Mouse (Mus musculus) splenic B cell, adult 2 months (primary cell): ENCODE measurements around the gene Pten.
"Not testable (repeated sequence)": the region's sequence is repeated elsewhere in the genome, so short reads cannot be mapped to it uniquely, and the experiment has no call there.

Experiments used
- DNase-seq: peaks from one replicate; pipeline ENCODE4 v3.0.0-alpha.2; 2011; ENCODE audit warnings: low read depth, low spot score
- H3K27me3 ChIP-seq: 2 replicates; pipeline ENCODE4 v1.6.1; 2012; ENCODE audit warnings: mild to moderate bottlenecking, low read length, moderate library complexity, mixed read lengths; ENCODE audit not compliant: control insufficient read depth, poor library complexity, insufficient read depth, severe bottlenecking
- H3K36me3 ChIP-seq: 2 replicates; pipeline ENCODE4 v1.6.1; 2012; ENCODE audit warnings: mild to moderate bottlenecking, low read length, moderate library complexity, mixed read lengths; ENCODE audit not compliant: control insufficient read depth, poor library complexity, insufficient read depth, severe bottlenecking

Pten gene

GRCm38 (mm10) chr19:32809117-32809516 lies 51.8 kb downstream of the Pten start:
- DNase-seq = no peak
- Histone ChIP-seq H3K27me3 (no peaks in the 10 kb centered on the region), H3K36me3 (peaks cover 6% of the 10 kb centered on the region)

GRCm38 (mm10) chr19:32818759-32819158 lies 61.5 kb downstream of the Pten start:
- peak; percentile 52 for DNase-seq
- no peaks in the 10 kb centered on the region for H3K27me3 ChIP-seq
- peaks cover 6% of the 10 kb centered on the region; the same call in 1 of the 2 replicates for H3K36me3 ChIP-seq

- H3K36me3 ChIP-seq, H3K27me3 ChIP-seq, DNase-seq: not testable (repeated sequence)
These were observed 65.7 kb downstream of the Pten start for GRCm38 (mm10) chr19:32822959-32823358.

DNA sequence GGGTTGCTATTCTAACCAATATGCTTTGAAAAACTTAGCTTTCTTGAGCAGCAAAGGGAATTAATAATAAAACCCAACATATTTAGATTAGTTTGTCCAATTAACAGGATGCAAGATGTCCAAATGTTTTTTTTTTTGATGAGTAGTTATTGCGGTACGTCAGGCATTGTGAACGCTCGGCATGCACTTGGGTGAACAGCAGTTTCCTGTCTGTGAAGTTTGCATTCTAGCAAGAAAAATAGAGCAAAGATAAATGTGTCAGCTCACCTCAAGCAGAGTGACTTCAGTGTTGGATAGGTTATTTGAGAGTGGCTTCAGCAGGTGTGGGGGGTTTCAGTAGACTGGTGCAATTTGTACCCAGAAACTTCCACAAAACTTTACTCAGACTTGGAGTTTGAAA lies 69.3 kb downstream of the Pten start:
- Histone ChIP-seq H3K36me3 (peaks cover 3% of the 10 kb centered on the region; the same call in 1 of the 2 replicates), H3K27me3 (no peaks in the 10 kb centered on the region)
- DNase-seq = peak; percentile 29

- Histone ChIP-seq H3K27me3 (no peaks in the 10 kb centered on the region), H3K36me3 (no peaks in the 10 kb centered on the region)
- DNase-seq = no peak
These were observed 72.6 kb downstream of the Pten start for GRCm38 (mm10) chr19:32829871-32830270.

DNA sequence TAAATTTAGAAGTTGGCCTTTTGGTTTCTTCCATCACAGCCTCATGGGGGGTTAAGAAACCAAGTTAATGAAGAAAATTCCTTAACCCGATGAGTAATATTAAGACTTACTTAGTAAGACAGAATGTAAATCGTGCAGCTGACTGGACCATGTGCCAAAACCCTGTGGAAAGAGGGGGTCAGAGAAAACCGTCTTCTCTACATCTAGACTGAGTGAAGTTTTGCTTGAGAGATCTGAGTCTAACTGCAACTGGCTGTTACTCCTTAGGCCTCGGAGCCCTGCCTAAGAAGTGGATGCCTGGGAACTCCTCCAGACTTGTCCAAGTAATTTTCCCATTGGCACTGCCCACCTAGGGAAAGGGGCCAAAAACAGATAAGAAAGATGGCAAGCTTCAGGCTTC lies 74.0 kb downstream of the Pten start:
- no peaks in the 10 kb centered on the region for H3K27me3 ChIP-seq
- DNase-seq = no peak
- no peaks in the 10 kb centered on the region for H3K36me3 ChIP-seq

- Histone ChIP-seq H3K36me3 (no peaks in the 10 kb centered on the region), H3K27me3 (no peaks in the 10 kb centered on the region)
- DNase-seq = no peak
These were observed 83.2 kb downstream of the Pten start for GRCm38 (mm10) chr19:32840491-32840890.

GRCm38 (mm10) chr19:32844486-32844885 lies 87.2 kb downstream of the Pten start:
- DNase-seq = no peak
- no peaks in the 10 kb centered on the region for H3K36me3 ChIP-seq
- H3K27me3 ChIP-seq = no peaks in the 10 kb centered on the region

- H3K27me3 ChIP-seq = no peaks in the 10 kb centered on the region
- no peaks in the 10 kb centered on the region for H3K36me3 ChIP-seq
- DNase-seq = no peak
These were observed 90.7 kb downstream of the Pten start for GRCm38 (mm10) chr19:32848041-32848440.

- H3K27me3 ChIP-seq = no peaks in the 10 kb centered on the region; the same call in 1 of the 2 replicates
- no peak for DNase-seq
- H3K36me3 ChIP-seq = no peaks in the 10 kb centered on the region
These were observed 95.0 kb downstream of the Pten start for GRCm38 (mm10) chr19:32852306-32852705.

- Histone ChIP-seq H3K27me3 (no peaks in the 10 kb centered on the region), H3K36me3 (no peaks in the 10 kb centered on the region)
- no peak for DNase-seq
These were observed 104.6 kb downstream of the Pten start for GRCm38 (mm10) chr19:32861675-32862575.

DNA sequence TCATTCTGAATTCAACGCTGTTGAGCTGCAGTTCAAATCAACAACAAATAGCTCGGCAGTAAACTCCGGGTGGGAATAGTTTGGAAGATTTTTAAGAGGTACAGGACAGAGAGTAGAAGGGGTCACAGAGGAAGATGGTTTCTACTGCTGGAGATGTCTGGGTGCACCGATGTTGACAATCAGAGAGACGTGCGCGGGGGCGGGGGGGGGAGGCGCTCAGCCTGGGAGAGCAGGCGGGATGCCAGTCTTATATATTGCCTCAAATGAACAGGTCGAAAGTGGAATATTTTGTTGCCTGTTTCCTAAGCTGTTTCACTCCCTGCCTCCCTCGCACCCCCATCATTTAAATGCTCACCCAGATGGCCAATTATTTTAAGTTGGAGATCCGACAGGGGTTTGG lies 109.5 kb downstream of the Pten start:
- no peak for DNase-seq
- H3K36me3 ChIP-seq = no peaks in the 10 kb centered on the region

GRCm38 (mm10) chr19:32867181-32867897 lies 110.0 kb downstream of the Pten start:
- H3K27me3 ChIP-seq = no peaks in the 10 kb centered on the region
- H3K36me3 ChIP-seq = no peaks in the 10 kb centered on the region
- DNase-seq = no peak

More for the DNA sequence above, 109.5 kb downstream of the Pten start:
- H3K27me3 ChIP-seq = no peaks in the 10 kb centered on the region

DNA sequence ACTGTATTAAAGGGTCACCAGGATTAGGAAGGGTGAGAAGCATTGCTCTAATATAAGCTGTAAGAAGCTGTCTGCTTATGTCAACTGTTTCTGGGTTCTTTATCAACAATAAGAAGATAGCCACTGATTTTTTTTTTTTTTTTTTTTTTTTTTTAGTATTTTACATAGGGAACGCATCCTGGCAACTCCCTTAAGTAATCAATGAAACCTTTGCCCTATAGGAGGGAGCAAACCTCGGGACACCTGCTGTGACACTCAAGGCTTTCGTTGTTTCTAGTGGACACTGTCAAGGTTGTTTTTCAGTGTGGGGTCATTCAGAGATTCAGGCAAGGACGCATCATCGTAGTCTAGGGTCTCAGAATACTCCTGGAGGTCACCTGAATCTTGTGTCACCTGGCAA lies 111.3 kb downstream of the Pten start:
- DNase-seq = no peak
- H3K27me3 ChIP-seq = no peaks in the 10 kb centered on the region

GRCm38 (mm10) chr19:32869053-32869680 lies 111.9 kb downstream of the Pten start:
- H3K27me3 ChIP-seq = no peaks in the 10 kb centered on the region
- H3K36me3 ChIP-seq = no peaks in the 10 kb centered on the region
- peak; percentile 29 for DNase-seq

More for the DNA sequence above, 111.3 kb downstream of the Pten start:
- H3K36me3 ChIP-seq = no peaks in the 10 kb centered on the region
